Mouse (Mus musculus): ENCODE measurements at regions not wholly inside any gene's neighbourhood (a gene's known extent, or its start where the extent isn't known, plus 50 kb on each side); places are given as distances from the start of the nearest gene placed in this dataset.
A peak's percentile ranks its signal among the peaks of the same experiment; 100 is the strongest.

DNA sequence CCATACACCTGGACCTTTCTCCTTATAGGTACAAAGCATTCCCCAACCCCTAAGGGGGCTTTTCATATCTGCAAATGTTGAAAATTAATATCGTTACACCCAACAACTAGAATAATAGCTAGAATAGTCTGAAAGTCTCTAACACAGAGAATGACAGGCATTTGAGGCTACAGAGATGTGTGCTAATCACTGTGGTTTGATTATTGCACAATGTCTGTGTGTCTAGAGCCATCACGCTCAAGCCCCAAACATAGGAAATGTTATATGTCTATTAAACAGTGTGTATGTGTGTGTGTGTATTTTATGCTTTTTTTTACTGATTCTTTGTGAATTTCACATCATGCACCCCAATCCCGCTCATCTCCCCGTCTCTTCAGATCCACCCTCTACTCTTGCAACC, 77.2 kb upstream of the Aldh1a3 start:
- H3K9ac ChIP-seq (ENCODE audit: low read length), result no peak overlapping the region
- no peaks in the 10 kb centered on the region for H3K27me3 ChIP-seq (ENCODE audit: control insufficient read depth, insufficient read depth, low read length)
- ATAC-seq (ENCODE audit: insufficient read depth, low FRiP score), result no peak
- H3K4me3 ChIP-seq (replicated peaks; ENCODE audit: low read length), result no peak overlapping the region
- WGBS, result 92% methylated on average over 4 of the region's 4 CpGs
- no peak overlapping the region for H3K27ac ChIP-seq (ENCODE audit: low read length)
- H3K36me3 ChIP-seq (ENCODE audit: control insufficient read depth, insufficient read depth, low read length), result no peaks in the 10 kb centered on the region
- H3K9me3 ChIP-seq (replicated peaks; ENCODE audit: control insufficient read depth, low read length), result 0 out of 2 replicates have a peak, but pooled peaks cover 4% of the 10 kb centered on the region
- H3K4me2 ChIP-seq (ENCODE audit: low read depth, low read length), result no peak overlapping the region
- peaks cover 4% of the 10 kb centered on the region; the same call in 1 of the 2 replicates for H3K4me1 ChIP-seq (ENCODE audit: control insufficient read depth, insufficient read depth, low read length)

DNA sequence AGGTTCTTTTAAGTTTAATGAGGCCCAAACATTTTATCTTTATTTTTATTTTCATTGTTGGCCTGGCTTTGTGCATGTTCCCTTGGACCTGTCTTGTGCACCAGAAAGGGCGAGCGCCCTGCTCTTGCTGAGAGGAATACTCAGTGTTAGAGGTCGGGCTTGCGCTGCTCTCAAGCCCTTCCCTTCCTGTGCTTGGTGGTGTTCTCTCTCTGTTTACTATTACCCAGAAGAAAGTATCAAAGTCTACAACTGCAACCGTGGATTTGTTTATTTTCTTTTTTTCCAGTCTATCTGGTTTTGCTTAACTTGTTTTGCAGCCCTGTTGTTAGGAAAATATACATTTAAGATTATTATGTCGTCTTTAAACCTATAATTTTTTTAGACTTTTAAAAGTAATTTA, 74.1 kb upstream of the Aldh1a3 start:
- Histone ChIP-seq H3K9ac (ENCODE audit: low read length) (no peak overlapping the region), H3K4me1 (ENCODE audit: control insufficient read depth, insufficient read depth, low read length) (peaks cover 4% of the 10 kb centered on the region; the same call in 1 of the 2 replicates), H3K4me2 (ENCODE audit: low read depth, low read length) (no peak overlapping the region), H3K9me3 (replicated peaks; ENCODE audit: control insufficient read depth, low read length) (no peaks in the 10 kb centered on the region), H3K27ac (ENCODE audit: low read length) (no peak overlapping the region), H3K36me3 (ENCODE audit: control insufficient read depth, insufficient read depth, low read length) (no peaks in the 10 kb centered on the region), H3K27me3 (ENCODE audit: control insufficient read depth, insufficient read depth, low read length) (no peaks in the 10 kb centered on the region), H3K4me3 (replicated peaks; ENCODE audit: low read length) (no peak overlapping the region)
- ATAC-seq (ENCODE audit: insufficient read depth, low FRiP score), result no peak
- 51% methylated on average over 6 of the region's 6 CpGs for WGBS

DNA sequence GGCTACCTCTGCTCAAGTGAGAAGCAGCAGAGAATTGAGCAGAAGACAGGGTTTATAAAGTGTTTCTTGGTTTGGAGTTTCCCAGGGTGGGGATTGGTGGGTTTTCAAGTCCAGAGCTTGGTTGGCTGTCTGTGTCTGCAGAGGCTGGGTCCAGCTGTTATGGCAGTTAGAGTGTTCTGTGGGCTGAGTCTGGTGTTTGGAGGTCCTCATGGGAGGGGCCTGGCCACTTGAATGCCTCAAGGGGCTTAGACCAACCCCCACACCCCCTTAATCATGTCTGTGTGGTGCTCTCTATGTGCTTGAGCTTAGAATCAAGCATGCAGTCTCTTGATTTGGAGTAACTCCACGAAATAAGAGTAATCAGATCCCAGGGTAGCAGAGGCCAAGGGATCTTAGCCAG, 70.2 kb upstream of the Aldh1a3 start:
- H3K9ac ChIP-seq (ENCODE audit: low read length), result no peak overlapping the region
- no peaks in the 10 kb centered on the region for H3K27me3 ChIP-seq (ENCODE audit: control insufficient read depth, insufficient read depth, low read length)
- peak; percentile 79; the same call in 1 of the 2 replicates for ATAC-seq (ENCODE audit: insufficient read depth, low FRiP score)
- no peak overlapping the region for H3K4me2 ChIP-seq (ENCODE audit: low read depth, low read length)
- H3K27ac ChIP-seq (ENCODE audit: low read length), result no peak overlapping the region
- peaks cover 4% of the 10 kb centered on the region; the same call in 1 of the 2 replicates for H3K4me1 ChIP-seq (ENCODE audit: control insufficient read depth, insufficient read depth, low read length)
- no peaks in the 10 kb centered on the region for H3K9me3 ChIP-seq (replicated peaks; ENCODE audit: control insufficient read depth, low read length)
- H3K4me3 ChIP-seq (replicated peaks; ENCODE audit: low read length), result no peak overlapping the region
- WGBS, result 28% methylated on average over 1 of the region's 1 CpGs
- H3K36me3 ChIP-seq (ENCODE audit: control insufficient read depth, insufficient read depth, low read length), result no peaks in the 10 kb centered on the region

DNA sequence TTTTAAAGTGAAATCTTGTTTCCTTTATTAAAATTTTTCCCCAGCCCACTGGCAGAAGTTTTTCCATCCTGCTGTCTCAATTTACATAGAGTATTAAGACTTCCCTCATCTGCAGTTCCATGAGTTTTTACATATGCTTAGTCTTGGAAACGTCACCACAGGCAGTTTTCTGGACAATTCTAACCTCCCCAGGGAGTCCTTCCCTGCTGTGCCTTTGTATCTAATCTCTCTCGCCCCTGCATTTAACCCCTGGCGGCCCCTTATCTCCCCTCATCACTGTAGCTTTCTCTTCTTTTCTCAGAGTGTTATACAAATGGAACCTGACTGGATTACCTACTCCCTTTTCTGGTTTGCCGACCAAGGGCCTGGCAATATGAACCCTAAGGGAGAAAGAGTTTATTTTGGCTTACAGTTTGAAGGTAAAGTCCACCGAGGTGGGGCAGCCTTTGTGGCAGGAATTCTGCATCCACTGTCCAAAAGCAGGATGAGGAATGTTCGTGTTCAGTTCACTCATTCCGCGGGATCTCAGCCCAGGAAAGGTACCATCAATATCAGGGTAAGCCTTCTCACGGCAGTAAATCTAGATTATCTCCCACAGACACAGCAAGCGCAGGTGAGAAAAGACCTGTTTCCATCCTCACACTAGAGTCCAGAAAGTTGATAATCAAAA, 66.0 kb upstream of the Aldh1a3 start:
- Histone ChIP-seq H3K4me3 (replicated peaks; ENCODE audit: low read length) (no peak overlapping the region), H3K9ac (ENCODE audit: low read length) (no peak overlapping the region), H3K4me1 (ENCODE audit: control insufficient read depth, insufficient read depth, low read length) (no peaks in the 10 kb centered on the region), H3K4me2 (ENCODE audit: low read depth, low read length) (no peak overlapping the region), H3K36me3 (ENCODE audit: control insufficient read depth, insufficient read depth, low read length) (no peaks in the 10 kb centered on the region), H3K27me3 (ENCODE audit: control insufficient read depth, insufficient read depth, low read length) (no peaks in the 10 kb centered on the region), H3K9me3 (replicated peaks; ENCODE audit: control insufficient read depth, low read length) (no peaks in the 10 kb centered on the region), H3K27ac (ENCODE audit: low read length) (no peak overlapping the region)
- ATAC-seq (ENCODE audit: insufficient read depth, low FRiP score), result no peak
- 71% methylated on average over 10 of the region's 10 CpGs for WGBS

DNA sequence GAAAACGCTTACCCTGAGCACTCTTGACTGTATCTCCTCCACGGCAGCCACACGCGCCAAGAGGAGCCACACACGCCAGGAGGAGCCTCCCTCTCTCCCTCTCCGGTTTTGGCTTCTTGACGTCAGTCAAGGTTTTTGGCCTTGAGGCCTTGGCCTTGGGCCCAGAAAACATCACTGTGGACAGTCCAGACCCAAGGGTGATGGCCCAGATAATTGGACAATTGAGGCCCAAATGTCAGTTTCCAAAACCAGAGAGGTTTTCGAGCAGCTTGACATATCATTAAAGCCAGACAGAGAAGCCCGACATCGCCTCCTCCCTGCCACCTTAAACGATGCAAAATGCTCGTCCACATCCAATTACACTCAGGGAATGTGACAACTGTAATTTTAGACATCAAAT, 65.4 kb upstream of the Aldh1a3 start:
- Histone ChIP-seq H3K4me2 (ENCODE audit: low read depth, low read length) (no peak overlapping the region), H3K27me3 (ENCODE audit: control insufficient read depth, insufficient read depth, low read length) (no peaks in the 10 kb centered on the region), H3K4me1 (ENCODE audit: control insufficient read depth, insufficient read depth, low read length) (no peaks in the 10 kb centered on the region), H3K27ac (ENCODE audit: low read length) (no peak overlapping the region), H3K9me3 (replicated peaks; ENCODE audit: control insufficient read depth, low read length) (no peaks in the 10 kb centered on the region), H3K9ac (ENCODE audit: low read length) (no peak overlapping the region), H3K36me3 (ENCODE audit: control insufficient read depth, insufficient read depth, low read length) (no peaks in the 10 kb centered on the region), H3K4me3 (replicated peaks; ENCODE audit: low read length) (no peak overlapping the region)
- ATAC-seq (ENCODE audit: insufficient read depth, low FRiP score), result no peak
- WGBS, result 76% methylated on average over 12 of the region's 12 CpGs

DNA sequence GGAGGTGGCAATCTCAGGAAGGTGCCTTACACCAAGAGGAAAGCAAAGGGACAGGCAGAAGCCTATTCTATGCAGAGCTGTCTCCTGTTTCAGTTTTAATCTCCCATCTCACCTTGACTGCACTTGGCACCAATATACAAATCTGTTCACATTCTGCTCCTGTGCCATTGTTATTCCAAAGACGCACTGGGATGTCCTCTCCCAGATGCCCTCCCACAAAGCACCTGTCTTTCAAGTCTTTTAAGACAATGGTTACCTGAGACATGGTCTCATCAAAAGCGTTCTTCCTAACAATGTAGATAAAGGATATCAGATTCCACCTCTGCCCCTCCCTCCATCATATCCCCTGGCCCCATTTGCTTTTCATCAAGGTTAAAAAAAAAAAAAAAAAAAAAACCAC, 64.2 kb upstream of the Aldh1a3 start:
- Histone ChIP-seq H3K4me3 (replicated peaks; ENCODE audit: low read length) (no peak overlapping the region), H3K9ac (ENCODE audit: low read length) (no peak overlapping the region), H3K4me1 (ENCODE audit: control insufficient read depth, insufficient read depth, low read length) (no peaks in the 10 kb centered on the region), H3K4me2 (ENCODE audit: low read depth, low read length) (no peak overlapping the region), H3K9me3 (replicated peaks; ENCODE audit: control insufficient read depth, low read length) (no peaks in the 10 kb centered on the region), H3K27me3 (ENCODE audit: control insufficient read depth, insufficient read depth, low read length) (no peaks in the 10 kb centered on the region), H3K27ac (ENCODE audit: low read length) (no peak overlapping the region), H3K36me3 (ENCODE audit: control insufficient read depth, insufficient read depth, low read length) (no peaks in the 10 kb centered on the region)
- 54% methylated on average over 2 of the region's 2 CpGs for WGBS
- ATAC-seq (ENCODE audit: insufficient read depth, low FRiP score), result no peak

DNA sequence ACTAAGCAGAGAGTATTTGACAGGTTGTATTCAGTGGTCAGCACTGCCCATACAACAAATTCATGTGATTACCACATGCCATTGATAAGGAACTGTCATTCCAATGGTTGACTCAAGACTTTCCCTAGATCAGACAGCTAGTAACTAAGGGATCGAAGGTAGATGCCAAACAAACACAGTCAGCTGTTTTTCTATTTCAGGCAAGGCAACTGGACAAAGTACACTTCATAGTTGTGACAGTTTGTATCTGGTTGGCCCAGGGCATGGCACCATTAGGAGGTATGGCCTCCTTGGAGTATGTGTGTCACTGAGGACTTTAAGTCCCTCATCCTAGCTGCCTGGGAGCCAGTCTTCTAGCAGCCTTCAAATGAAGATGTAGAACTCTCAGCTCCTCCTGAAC, 62.8 kb upstream of the Aldh1a3 start:
- Histone ChIP-seq H3K9ac (ENCODE audit: low read length) (no peak overlapping the region), H3K9me3 (replicated peaks; ENCODE audit: control insufficient read depth, low read length) (no peaks in the 10 kb centered on the region), H3K36me3 (ENCODE audit: control insufficient read depth, insufficient read depth, low read length) (no peaks in the 10 kb centered on the region), H3K4me2 (ENCODE audit: low read depth, low read length) (no peak overlapping the region), H3K4me3 (replicated peaks; ENCODE audit: low read length) (no peak overlapping the region), H3K4me1 (ENCODE audit: control insufficient read depth, insufficient read depth, low read length) (no peaks in the 10 kb centered on the region), H3K27me3 (ENCODE audit: control insufficient read depth, insufficient read depth, low read length) (no peaks in the 10 kb centered on the region), H3K27ac (ENCODE audit: low read length) (no peak overlapping the region)
- WGBS, result 91% methylated on average over 1 of the region's 1 CpGs
- no peak for ATAC-seq (ENCODE audit: insufficient read depth, low FRiP score)

DNA sequence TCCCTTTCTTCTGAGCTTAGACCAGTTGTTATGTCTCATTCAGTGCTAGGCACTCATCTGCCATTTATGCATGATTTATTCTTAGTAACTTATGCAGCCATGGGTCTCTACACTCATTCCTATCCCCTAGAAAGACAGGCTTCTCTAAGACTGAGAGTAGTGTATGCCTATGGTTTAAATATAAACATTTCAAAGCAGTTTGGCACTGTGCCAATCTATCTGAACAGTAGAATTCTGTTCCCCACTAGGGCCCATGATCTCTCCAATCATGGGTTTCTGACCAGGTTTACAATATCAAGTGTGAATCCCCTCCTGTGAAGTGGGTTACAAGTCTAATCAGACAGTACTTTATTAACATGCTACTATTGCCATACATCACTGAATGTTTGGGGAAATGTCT, 60.4 kb upstream of the Aldh1a3 start:
- no peaks in the 10 kb centered on the region for H3K9me3 ChIP-seq (replicated peaks; ENCODE audit: control insufficient read depth, low read length)
- H3K27me3 ChIP-seq (ENCODE audit: control insufficient read depth, insufficient read depth, low read length), result no peaks in the 10 kb centered on the region
- H3K4me1 ChIP-seq (ENCODE audit: control insufficient read depth, insufficient read depth, low read length), result no peaks in the 10 kb centered on the region
- no peak overlapping the region for H3K9ac ChIP-seq (ENCODE audit: low read length)
- H3K4me2 ChIP-seq (ENCODE audit: low read depth, low read length), result no peak overlapping the region
- no peak for ATAC-seq (ENCODE audit: insufficient read depth, low FRiP score)
- H3K27ac ChIP-seq (ENCODE audit: low read length), result no peak overlapping the region
- H3K36me3 ChIP-seq (ENCODE audit: control insufficient read depth, insufficient read depth, low read length), result no peaks in the 10 kb centered on the region
- no peak overlapping the region for H3K4me3 ChIP-seq (replicated peaks; ENCODE audit: low read length)

DNA sequence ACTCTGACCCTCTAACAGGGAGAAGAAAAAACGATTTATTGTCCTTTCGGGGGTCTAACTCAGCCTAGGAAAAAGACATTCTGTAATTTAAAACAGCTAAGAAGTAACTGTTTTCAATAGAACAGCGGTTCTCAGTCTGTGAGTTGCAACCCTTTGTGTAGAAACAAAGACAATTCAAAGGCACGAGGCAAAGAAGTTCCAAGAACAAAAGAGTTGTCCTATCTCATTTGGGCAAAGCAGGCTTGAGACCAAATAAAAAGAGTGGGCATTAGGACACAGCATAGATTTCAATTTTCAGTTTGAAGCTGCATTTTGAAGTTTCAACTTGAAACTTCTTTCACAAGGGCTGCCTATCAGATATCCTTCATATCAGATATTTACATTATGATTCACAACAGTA, 53.1 kb upstream of the Aldh1a3 start:
- 57% methylated on average over 4 of the region's 4 CpGs for WGBS
- no peak for ATAC-seq (ENCODE audit: insufficient read depth, low FRiP score)

More for the DNA sequence above, 53.1 kb upstream of the Aldh1a3 start:
- no peak overlapping the region for H3K4me2 ChIP-seq (ENCODE audit: low read depth, low read length)
- H3K27ac ChIP-seq (ENCODE audit: low read length), result no peak overlapping the region
- no peaks in the 10 kb centered on the region for H3K36me3 ChIP-seq (ENCODE audit: control insufficient read depth, insufficient read depth, low read length)
- no peaks in the 10 kb centered on the region for H3K27me3 ChIP-seq (ENCODE audit: control insufficient read depth, insufficient read depth, low read length)
- no peaks in the 10 kb centered on the region for H3K4me1 ChIP-seq (ENCODE audit: control insufficient read depth, insufficient read depth, low read length)
- no peak overlapping the region for H3K4me3 ChIP-seq (replicated peaks; ENCODE audit: low read length)
- H3K9ac ChIP-seq (ENCODE audit: low read length), result no peak overlapping the region
- H3K9me3 ChIP-seq (replicated peaks; ENCODE audit: control insufficient read depth, low read length), result no peaks in the 10 kb centered on the region

Data from stomach, embryonic 16.5 days (tissue).